Mouse (Mus musculus) right cerebral cortex, postnatal 36 days (tissue): ENCODE measurements around the gene Mep1a.
"Not testable (repeated sequence)": the region's sequence is repeated elsewhere in the genome, so short reads cannot be mapped to it uniquely, and the experiment has no call there.

Source experiments
- DNase-seq, 2 experiments: peaks; one replicate each; pipeline ENCODE4 v3.0.0; 2022; ENCODE audit warnings: low spot score in 2 of 2, mixed read lengths in 1 of 2

Gene Mep1a

DNA sequence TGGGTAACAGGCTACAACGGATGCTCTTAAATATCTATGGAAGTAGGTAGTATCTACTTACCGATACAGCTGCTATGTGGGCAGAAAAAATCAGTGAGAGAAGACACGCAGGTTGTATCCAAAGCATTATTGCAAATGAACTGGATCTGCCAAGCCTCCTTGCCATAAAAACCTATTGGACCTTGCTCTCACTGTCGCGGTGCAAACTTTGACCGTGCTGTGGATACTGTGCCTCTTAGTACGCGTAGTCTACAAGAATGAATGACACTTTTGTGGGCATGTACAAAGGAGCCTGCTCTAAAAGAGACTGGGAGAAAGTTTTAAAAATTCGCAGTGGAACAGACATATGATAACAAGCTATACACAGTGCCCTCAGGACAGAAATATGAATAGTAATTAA, at the start of gene Mep1a:
Gene Mep1a, minus strand, starts transcription at position 221 of the 400 bp plus-strand sequence.
- no peak for DNase-seq

GRCm38 (mm10) chr17:43551122-43551630, 48.6 kb upstream of the Mep1a start:
- no peak for DNase-seq

- no peak for DNase-seq
These were observed 41.4 kb upstream of the Mep1a start for GRCm38 (mm10) chr17:43544040-43544439.

DNA sequence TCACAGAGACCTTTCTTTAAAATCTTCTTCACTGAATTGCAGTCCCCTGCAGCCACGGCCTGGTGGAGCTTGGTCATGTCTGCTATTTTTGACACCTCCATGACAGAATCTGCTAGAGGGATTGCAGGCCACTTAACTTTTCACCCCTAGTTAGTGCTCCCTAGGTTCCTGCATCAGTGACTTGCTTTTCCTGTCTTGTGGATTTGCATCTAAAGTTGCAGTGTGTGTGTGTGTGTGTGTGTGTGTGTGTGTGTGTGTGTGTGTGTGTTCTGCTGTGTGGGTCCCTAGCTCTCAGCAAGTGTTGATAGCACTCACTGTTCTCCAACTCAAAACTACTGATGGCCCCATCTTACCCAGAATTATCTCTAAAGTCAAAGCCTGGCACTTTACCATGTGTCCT, 40.9 kb upstream of the Mep1a start, which contains the start of gene Ankrd66:
Gene Ankrd66, minus strand, starts transcription at position 101 of the 400 bp plus-strand sequence.
- DNase-seq: no peak

- DNase-seq: no peak
These were observed 36.2 kb upstream of the Mep1a start for GRCm38 (mm10) chr17:43538767-43539166.

- DNase-seq: not testable (repeated sequence)
These were observed 34.2 kb upstream of the Mep1a start for GRCm38 (mm10) chr17:43536841-43537240.

- peak; percentile 2 for DNase-seq
These were observed 32.0 kb upstream of the Mep1a start for GRCm38 (mm10) chr17:43534362-43535222.

- no peak for DNase-seq
These were observed 28.6 kb upstream of the Mep1a start for GRCm38 (mm10) chr17:43531192-43531591.

GRCm38 (mm10) chr17:43530507-43530906, 27.9 kb upstream of the Mep1a start:
- DNase-seq: no peak

DNA sequence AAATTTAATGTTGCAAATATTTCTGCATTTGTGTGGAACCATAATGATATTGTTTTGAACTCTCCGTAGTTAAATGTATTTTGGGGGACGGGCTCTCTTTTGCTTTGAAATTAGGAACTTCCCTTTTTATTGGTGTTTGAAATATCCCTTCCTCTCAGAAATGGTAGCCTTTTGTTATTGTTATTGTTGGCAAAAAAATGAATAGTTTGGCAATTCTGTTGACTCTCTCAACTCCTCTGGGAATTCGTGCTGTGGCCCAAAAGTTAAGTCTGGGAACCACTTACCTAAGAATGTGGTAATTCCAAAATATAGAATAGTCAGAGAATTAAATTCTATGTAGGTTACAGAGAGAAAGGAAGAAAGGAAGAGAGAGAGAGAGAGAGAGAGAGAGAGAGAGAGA, 17.6 kb upstream of the Mep1a start:
- no peak for DNase-seq

- DNase-seq: peak; percentile 4 to 7
These were observed 16.2 kb upstream of the Mep1a start for GRCm38 (mm10) chr17:43518644-43519409.

- no peak for DNase-seq
These were observed 8.2 kb upstream of the Mep1a start for GRCm38 (mm10) chr17:43510782-43511181.

GRCm38 (mm10) chr17:43504594-43504934, 2.0 kb upstream of the Mep1a start:
- no peak for DNase-seq

DNA sequence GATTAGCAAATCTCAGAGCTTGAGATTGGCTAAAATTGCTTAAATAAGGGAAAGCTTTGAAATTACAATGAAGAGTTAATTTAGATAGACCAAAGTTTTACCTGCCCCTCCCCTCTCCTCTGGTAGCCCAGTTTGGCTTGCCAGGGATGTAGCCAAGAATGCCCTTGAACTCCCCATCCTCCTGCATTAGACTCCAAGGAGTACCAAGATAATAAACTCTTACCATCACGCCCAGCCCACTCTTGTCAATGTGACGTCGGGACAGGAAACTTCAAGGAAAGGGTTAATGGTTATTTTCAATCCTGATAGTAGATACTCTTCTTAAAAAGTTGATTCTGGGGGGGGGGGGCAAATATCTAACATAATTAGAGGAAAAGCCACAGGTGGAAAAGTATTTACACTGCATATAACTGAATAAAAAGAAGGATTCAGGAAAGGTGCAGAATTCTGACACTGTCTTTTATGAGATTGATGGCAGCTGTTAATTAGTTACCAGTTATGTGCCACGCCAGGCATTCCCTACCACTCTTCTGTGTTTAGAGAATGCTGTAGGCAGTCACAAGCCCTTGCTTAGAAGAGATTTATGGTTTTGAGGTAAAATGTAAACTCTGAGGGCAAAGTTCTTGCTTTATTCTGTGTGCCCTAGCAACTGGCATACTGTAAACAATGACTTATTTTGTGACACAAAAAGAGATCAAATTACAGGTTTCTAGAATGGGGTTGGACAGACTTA, 1.4 kb upstream of the Mep1a start:
- no peak for DNase-seq

GRCm38 (mm10) chr17:43501631-43502030, 981 bp downstream of the Mep1a start:
- no peak for DNase-seq

DNA sequence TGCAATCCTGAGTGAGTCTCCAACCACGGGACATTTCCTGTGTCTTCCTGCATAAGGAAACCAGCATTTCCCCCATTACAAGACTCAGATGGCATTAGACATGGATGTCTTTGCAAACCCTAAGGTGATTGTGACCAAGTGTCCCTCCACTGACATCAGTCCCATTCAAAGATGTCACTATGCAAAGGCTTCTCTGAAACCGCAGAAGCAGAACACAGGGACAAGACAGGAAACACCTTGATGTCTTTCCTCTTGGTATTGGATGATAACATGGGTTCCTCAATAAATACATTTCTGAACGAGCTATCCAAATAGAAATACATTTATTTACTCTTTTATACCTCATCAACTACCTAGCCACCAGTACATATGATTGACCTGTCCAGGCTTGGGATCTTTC, 1.4 kb downstream of the Mep1a start:
- DNase-seq: no peak

DNA sequence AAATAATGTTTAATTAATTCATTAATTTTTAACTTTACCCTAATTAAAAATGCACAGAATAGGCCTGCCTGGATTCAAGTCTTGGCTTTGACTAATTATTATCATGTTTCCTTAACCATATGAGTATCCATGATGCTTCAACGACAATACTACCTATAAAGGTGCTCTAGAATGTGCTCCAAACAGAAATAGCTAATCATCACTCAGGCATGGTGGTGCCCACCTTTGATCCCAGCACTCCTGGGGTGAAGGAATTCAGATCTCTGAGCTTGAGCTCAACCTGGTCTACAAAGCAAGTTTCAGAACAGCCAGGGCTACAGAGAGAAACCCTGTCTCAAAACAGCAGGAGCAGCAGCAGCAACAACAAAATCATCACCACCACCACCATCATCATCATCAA, 2.1 kb downstream of the Mep1a start:
- no peak for DNase-seq

DNA sequence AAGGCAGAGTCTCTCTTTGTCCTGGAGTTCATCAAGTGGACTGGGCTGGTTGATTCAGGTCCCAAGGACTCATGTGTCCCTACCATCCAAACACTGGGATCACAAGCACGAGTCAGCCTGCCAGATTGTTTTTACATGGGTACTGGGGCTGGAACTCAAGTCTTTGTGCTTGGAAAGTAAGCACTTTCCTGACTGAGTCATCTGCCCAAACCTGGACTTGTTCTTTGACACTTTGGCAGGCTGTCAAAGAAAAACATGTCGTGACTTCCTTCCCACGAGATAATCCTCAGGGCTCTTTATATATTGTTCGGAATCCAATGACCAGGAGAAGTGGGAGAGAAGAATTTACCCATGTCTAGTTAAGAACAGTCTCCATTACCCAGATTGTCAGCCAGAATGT, 5.1 kb downstream of the Mep1a start:
- no peak for DNase-seq

DNA sequence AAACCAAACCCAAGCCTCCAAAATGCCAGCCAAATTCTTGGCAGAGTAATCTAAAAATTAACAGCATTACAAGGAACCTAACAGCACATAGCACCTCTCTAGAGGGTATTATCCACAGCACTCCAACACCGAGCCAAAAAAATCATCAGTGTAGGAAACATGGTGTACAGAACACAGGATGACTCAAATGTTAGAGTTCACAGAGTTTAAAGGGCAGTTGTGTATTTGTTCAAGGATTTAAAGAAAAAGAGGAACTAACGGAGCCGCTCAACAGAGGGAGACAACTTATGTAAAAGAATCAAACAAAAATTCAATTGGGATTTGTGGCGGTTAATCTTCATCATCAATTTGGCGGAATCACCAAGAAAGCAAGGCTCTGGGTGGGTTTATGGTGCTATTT, 7.1 kb downstream of the Mep1a start:
- no peak for DNase-seq

DNA sequence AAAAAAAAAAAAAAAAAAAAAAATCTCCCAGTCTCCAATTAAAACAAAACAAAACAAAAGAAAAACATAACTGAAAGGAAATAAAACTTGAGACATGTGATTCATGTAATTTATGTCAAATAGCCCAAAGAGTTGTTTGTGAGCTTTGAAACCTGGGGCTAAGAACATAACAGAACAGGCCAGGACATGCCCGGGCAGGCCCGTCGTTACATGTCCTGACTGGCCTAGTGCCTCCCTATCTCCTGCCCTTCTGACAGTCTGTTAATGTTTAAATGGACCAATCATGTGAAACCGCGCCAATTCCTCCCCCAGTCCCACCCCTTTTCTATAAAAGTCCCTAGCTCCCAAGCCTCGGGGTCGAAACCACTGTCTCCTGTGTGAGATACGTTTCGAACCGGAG, 12.2 kb downstream of the Mep1a start:
- DNase-seq: not testable (repeated sequence)

DNA sequence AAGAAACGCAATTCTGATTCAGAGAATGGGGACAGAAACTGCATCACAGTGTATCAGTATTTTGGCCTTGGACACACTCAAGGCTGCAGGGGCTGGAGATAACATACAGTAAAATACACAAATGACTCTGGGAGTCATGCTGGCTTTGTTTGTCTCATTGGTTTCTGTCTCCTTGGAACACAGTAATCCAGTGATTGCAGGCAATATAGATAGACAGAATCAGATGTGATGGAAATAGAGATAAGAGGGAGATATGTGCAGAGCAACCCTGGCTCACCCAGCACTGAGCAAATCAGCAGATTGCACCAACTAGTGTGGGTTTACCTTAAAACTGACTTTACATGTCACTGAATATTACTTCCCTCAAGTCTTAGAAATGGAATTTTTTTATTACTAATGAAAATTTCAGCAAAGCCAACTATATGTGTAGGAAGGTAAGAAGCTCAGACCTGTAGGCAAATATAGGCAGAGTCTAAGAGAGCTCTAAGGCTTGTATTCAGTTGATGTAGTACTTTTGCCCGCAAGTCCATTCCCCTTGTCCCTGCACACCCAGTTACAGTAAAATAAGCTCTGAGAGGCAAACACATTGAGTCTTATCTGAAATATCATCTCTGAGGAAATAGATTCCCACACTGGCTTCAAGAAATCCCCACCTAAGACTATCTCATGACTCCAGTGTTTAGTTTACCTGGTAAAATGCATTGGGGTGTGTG, 14.0 kb downstream of the Mep1a start:
- no peak for DNase-seq
